Mouse (Mus musculus) MEL (cell line): Measurements from ENCODE around the gene Fyn. TPM values are rescaled to one million over a fixed set of nuclear protein-coding genes. Genes with fewer than 3 reads are reported as not detected.

Source experiments
- DNase-seq: peaks from one replicate; pipeline ENCODE4 v3.0.0; 2011; ENCODE audit warnings: low read depth, low spot score
- H3K27ac ChIP-seq: 2 replicates; pipeline ENCODE4 v1.5.1; 2012; ENCODE audit warnings: low read depth, mild to moderate bottlenecking, control low read depth, low read length, moderate library complexity; ENCODE audit not compliant: control insufficient read depth
- H3K27me3 ChIP-seq, 2 experiments: fragments of 150-350 bp in 1 of 2; sonication (generic) in 1 of 2; 2 replicates each; pipeline ENCODE4 v1.6.1; 2012; ENCODE audit warnings: low read length in 2 of 2, mild to moderate bottlenecking in 2 of 2, improper control_type of control experiment in 1 of 2, moderate library complexity in 1 of 2; ENCODE audit not compliant: insufficient read depth in 2 of 2, control insufficient read depth in 1 of 2
- H3K36me3 ChIP-seq, 2 experiments: 2 replicates each; pipeline ENCODE4 v1.6.1; 2012 to 2014; ENCODE audit warnings: low read length in 2 of 2, improper control_type of control experiment in 1 of 2, inconsistent platforms in 1 of 2, mild to moderate bottlenecking in 1 of 2; ENCODE audit not compliant: insufficient read depth in 2 of 2, control insufficient read depth in 1 of 2
- H3K4me1 ChIP-seq, 2 experiments: fragments of 150-350 bp in 1 of 2; sonication (generic) in 1 of 2; 2 replicates each; pipeline ENCODE4 v1.6.1; 2012; ENCODE audit warnings: low read length in 2 of 2, improper control_type of control experiment in 1 of 2, mild to moderate bottlenecking in 1 of 2; ENCODE audit not compliant: insufficient read depth in 2 of 2, control insufficient read depth in 1 of 2
- H3K4me3 ChIP-seq, 2 experiments: fragments of 150-350 bp in 1 of 2; sonication (generic) in 1 of 2; 2 replicates each; pipeline ENCODE4 v1.5.1; 2012; ENCODE audit warnings: low read depth in 2 of 2, low read length in 2 of 2, mild to moderate bottlenecking in 2 of 2, moderate library complexity in 2 of 2, control low read depth in 1 of 2, improper control_type of control experiment in 1 of 2; ENCODE audit not compliant: control insufficient read depth in 1 of 2, insufficient read depth in 1 of 2
- H3K79me2 ChIP-seq: 2 replicates; pipeline ENCODE4 v1.6.1; 2012; ENCODE audit warnings: mild to moderate bottlenecking, low read length, moderate library complexity; ENCODE audit not compliant: control insufficient read depth, poor library complexity, insufficient read depth
- H3K9ac ChIP-seq: 2 replicates; pipeline ENCODE4 v1.6.1; 2012; ENCODE audit warnings: low read depth, mild to moderate bottlenecking, control low read depth, low read length, moderate library complexity; ENCODE audit not compliant: control insufficient read depth, poor library complexity, severe bottlenecking
- H3K9me3 ChIP-seq: fragments of 150-350 bp; sonication (generic); replicated peaks from 2 replicates; pipeline ENCODE4 v1.6.1; 2012; ENCODE audit warnings: mild to moderate bottlenecking, low read length, improper control_type of control experiment, moderate library complexity; ENCODE audit not compliant: insufficient read depth
- CHD1 ChIP-seq: IDR thresholded peaks from 2 replicates; pipeline ENCODE4 v1.6.1; 2012; ENCODE audit warnings: low read depth, mild to moderate bottlenecking, inconsistent platforms, low read length, improper control_type of control experiment
- CHD2 ChIP-seq: IDR thresholded peaks from 2 replicates; pipeline ENCODE4 v1.6.1; 2011; ENCODE audit warnings: low read length, improper control_type of control experiment
- E2F4 ChIP-seq: IDR thresholded peaks from 2 replicates; pipeline ENCODE4 v1.6.1; 2011; ENCODE audit warnings: low read depth, low read length, improper control_type of control experiment, borderline replicate concordance
- ELF1 ChIP-seq: IDR thresholded peaks from 2 replicates; pipeline ENCODE4 v1.6.1; 2014; ENCODE audit warnings: low read depth, mild to moderate bottlenecking, inconsistent platforms, low read length, improper control_type of control experiment, moderate library complexity
- EP300 ChIP-seq, 2 experiments: IDR thresholded peaks; 2 replicates each; pipeline ENCODE4 v1.6.1; 2011; ENCODE audit warnings: improper control_type of control experiment in 2 of 2, low read length in 2 of 2, low read depth in 1 of 2, mild to moderate bottlenecking in 1 of 2
- GABPA ChIP-seq: IDR thresholded peaks from 2 replicates; pipeline ENCODE4 v1.6.1; 2012; ENCODE audit warnings: low read depth, mild to moderate bottlenecking, inconsistent platforms, low read length, improper control_type of control experiment, moderate library complexity
- HCFC1 ChIP-seq: IDR thresholded peaks from 2 replicates; pipeline ENCODE4 v1.6.1; 2012; ENCODE audit warnings: low read depth, mild to moderate bottlenecking, inconsistent platforms, low read length, improper control_type of control experiment, moderate library complexity
- JUND ChIP-seq: IDR thresholded peaks from 2 replicates; pipeline ENCODE4 v1.6.1; 2011; ENCODE audit warnings: low read depth, mild to moderate bottlenecking, improper control_type of control experiment, low read length
- MAFK ChIP-seq: IDR thresholded peaks from 2 replicates; pipeline ENCODE4 v1.6.1; 2011; ENCODE audit warnings: low read depth, mild to moderate bottlenecking, low read length, improper control_type of control experiment, borderline replicate concordance
- MAX ChIP-seq: IDR thresholded peaks from 2 replicates; pipeline ENCODE4 v1.6.1; 2011; ENCODE audit warnings: low read length, improper control_type of control experiment
- MAZ ChIP-seq: IDR thresholded peaks from 2 replicates; pipeline ENCODE4 v1.6.1; 2012; ENCODE audit warnings: low read depth, mild to moderate bottlenecking, inconsistent platforms, low read length, improper control_type of control experiment
- MEF2A ChIP-seq: IDR thresholded peaks from 2 replicates; pipeline ENCODE4 v1.6.1; 2014; ENCODE audit warnings: low read depth, mild to moderate bottlenecking, inconsistent platforms, low read length, improper control_type of control experiment; ENCODE audit not compliant: poor library complexity, insufficient replicate concordance, severe bottlenecking; ENCODE audit errors: extremely low read depth
- MXI1 ChIP-seq: IDR thresholded peaks from 2 replicates; pipeline ENCODE4 v1.6.1; 2011; ENCODE audit warnings: mild to moderate bottlenecking, low read depth, low read length, improper control_type of control experiment
- MYB ChIP-seq: IDR thresholded peaks from 2 replicates; pipeline ENCODE4 v1.6.1; 2011; ENCODE audit warnings: mild to moderate bottlenecking, low read depth, low read length, improper control_type of control experiment
- POLR2A ChIP-seq, 2 experiments: IDR thresholded peaks; 2 replicates each; pipeline ENCODE4 v1.6.1; 2011 to 2012; ENCODE audit warnings: low read length in 2 of 2, mild to moderate bottlenecking in 2 of 2, control low read depth in 1 of 2, improper control_type of control experiment in 1 of 2, low read depth in 1 of 2, moderate library complexity in 1 of 2; ENCODE audit not compliant: control insufficient read depth in 1 of 2, insufficient read depth in 1 of 2, poor library complexity in 1 of 2
- POLR2AphosphoS2 ChIP-seq: IDR thresholded peaks from 2 replicates; pipeline ENCODE4 v1.6.1; 2011; ENCODE audit warnings: low read length, improper control_type of control experiment
- RCOR1 ChIP-seq: IDR thresholded peaks from 2 replicates; pipeline ENCODE4 v1.6.1; 2012; ENCODE audit warnings: low read depth, mild to moderate bottlenecking, inconsistent platforms, low read length, improper control_type of control experiment
- SMC3 ChIP-seq: IDR thresholded peaks from 2 replicates; pipeline ENCODE4 v1.6.1; 2011; ENCODE audit warnings: low read depth, low read length, improper control_type of control experiment
- TBP ChIP-seq: IDR thresholded peaks from 2 replicates; pipeline ENCODE4 v1.8.0; 2011; ENCODE audit warnings: low read depth, low read length, improper control_type of control experiment
- UBTF ChIP-seq: IDR thresholded peaks from 2 replicates; pipeline ENCODE4 v1.6.1; 2012; ENCODE audit warnings: low read depth, mild to moderate bottlenecking, inconsistent platforms, low read length, improper control_type of control experiment, moderate library complexity, borderline replicate concordance; ENCODE audit not compliant: insufficient read depth
- ZKSCAN1 ChIP-seq: IDR thresholded peaks from 2 replicates; pipeline ENCODE4 v1.6.1; 2012; ENCODE audit warnings: low read depth, mild to moderate bottlenecking, inconsistent platforms, low read length, improper control_type of control experiment, moderate library complexity
- ZMIZ1 ChIP-seq: IDR thresholded peaks from 2 replicates; pipeline ENCODE4 v1.6.1; 2012; ENCODE audit warnings: low read depth, mild to moderate bottlenecking, inconsistent platforms, low read length, improper control_type of control experiment, moderate library complexity
- ZNF384 ChIP-seq: IDR thresholded peaks from 2 replicates; pipeline ENCODE4 v1.6.1; 2012; ENCODE audit warnings: low read depth, mild to moderate bottlenecking, inconsistent platforms, low read length, improper control_type of control experiment
- polyA plus RNA-seq, 2 experiments: library from polyadenylated mRNA; stranded (reverse) in 1 of 2; unstranded in 1 of 2; fragments of >175 nt in 1 of 2; fragments of >200 nt in 1 of 2; gene quantifications; 2 replicates each; pipeline versions ENCODE4 v1.2.1 to v1.2.4; 2012; ENCODE audit warnings: low replicate concordance in 2 of 2, low read depth in 1 of 2; ENCODE audit not compliant: insufficient read length in 2 of 2, insufficient read depth in 1 of 2, missing spikeins in 1 of 2
- total RNA-seq: library from RNA; depleted of rRNA; stranded (reverse); fragments of 300-350 nt; gene quantifications from 2 replicates; pipeline ENCODE4 v1.2.3, GENCODE M21; 2012

Fyn gene
- total and polyA plus RNA-seq, 3 experiments: 0.03 TPM; not detected in 2

DNA sequence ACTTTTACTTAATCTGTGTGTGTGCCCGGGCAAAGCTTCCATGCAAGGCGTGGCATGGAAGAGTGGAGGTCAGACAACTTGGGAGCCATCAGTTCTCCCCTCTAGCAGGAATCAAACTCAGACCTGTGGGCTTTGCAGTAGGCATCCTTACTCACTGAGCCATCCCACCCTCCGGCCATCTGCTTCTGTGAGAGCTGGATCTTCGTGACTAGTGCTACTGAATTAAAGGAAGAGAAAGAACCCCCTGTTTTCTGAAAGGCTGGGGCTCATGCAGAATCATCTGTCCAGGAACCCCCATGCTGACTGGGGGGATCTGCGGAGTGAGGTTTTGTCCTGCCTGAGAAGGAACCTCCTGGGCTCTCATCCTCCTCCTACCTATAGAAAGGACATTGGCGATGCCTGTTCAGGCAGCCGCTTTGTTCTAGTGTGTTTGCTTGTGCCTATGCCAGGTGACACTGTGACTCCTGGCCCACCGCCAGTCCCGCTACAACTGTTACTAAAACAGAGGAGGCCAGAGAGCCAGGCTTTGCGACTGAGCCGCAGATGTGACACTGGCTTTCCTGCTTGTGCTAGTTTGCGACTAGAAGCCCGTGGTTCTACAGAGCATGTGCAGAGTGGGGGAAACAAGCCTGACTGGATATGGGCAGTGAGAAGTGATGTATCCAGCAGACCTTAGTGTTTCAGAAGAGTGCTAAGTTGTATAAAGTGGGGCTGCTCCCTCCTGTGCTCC, 133.5 kb downstream of the Fyn start:
- H3K27me3 ChIP-seq: no peaks in the 10 kb centered on the region
- no peak overlapping the region for H3K9ac ChIP-seq
- H3K4me3 ChIP-seq: no peak overlapping the region
- no peak for DNase-seq
- no peaks in the 10 kb centered on the region for H3K79me2 ChIP-seq
- no peak overlapping the region for H3K27ac ChIP-seq
- no peaks in the 10 kb centered on the region for H3K9me3 ChIP-seq
- TF ChIP-seq SMC3: no peak
- TF ChIP-seq GABPA: no peak
- no peak for TF ChIP-seq ZMIZ1
- no peak for TF ChIP-seq CHD1
- TF ChIP-seq CHD2: no peak
- TF ChIP-seq E2F4: no peak
- no peak for TF ChIP-seq POLR2A (IDR thresholded peaks at IDR 0.05; ENCODE audit: control insufficient read depth in 1 of 2, insufficient read depth in 1 of 2, low read depth in 1 of 2, low read length in 2 of 2, poor library complexity in 1 of 2)
- no peak for TF ChIP-seq ZNF384
- TF ChIP-seq HCFC1: no peak
- TF ChIP-seq UBTF: no peak
- no peak for TF ChIP-seq RCOR1
- TF ChIP-seq MAFK: no peak
- no peak for TF ChIP-seq EP300 (IDR thresholded peaks at IDR 0.05; ENCODE audit: low read depth in 1 of 2, low read length in 2 of 2)
- no peak for TF ChIP-seq MAZ
- TF ChIP-seq MAX: no peak
- no peak for TF ChIP-seq MYB
- no peak for TF ChIP-seq ZKSCAN1
- no peak for TF ChIP-seq MXI1
- TF ChIP-seq ELF1: no peak
- no peak for TF ChIP-seq MEF2A
- no peaks in the 10 kb centered on the region for H3K36me3 ChIP-seq
- H3K4me1 ChIP-seq: no peaks in the 10 kb centered on the region

DNA sequence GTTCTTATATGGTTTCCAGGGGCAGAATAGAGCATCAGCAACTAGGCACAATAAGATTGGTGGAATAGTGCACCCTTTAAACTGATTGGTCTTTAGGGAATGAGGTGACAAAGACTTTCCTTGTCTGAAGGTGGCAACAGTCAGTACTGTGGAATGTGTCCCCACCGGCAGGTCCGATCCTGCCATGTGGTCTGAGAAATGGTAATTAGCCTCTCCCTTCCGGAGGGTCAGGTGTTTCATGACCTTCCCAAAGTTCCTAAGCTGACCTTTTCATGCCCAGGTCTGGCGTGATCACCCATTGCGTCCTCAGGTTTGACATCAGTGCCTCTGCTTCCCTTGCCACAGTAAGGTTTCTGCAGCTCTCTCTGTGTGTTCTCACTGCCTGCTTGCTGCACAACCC, 134.7 kb downstream of the Fyn start:
- no peak overlapping the region for H3K27ac ChIP-seq
- H3K36me3 ChIP-seq: no peaks in the 10 kb centered on the region
- no peaks in the 10 kb centered on the region for H3K27me3 ChIP-seq
- TF ChIP-seq MEF2A (no peak), UBTF (no peak), SMC3 (no peak), JUND (no peak), MAZ (no peak), TBP (no peak), POLR2AphosphoS2 (no peak), POLR2A (IDR thresholded peaks at IDR 0.05; ENCODE audit: control insufficient read depth in 1 of 2, insufficient read depth in 1 of 2, low read depth in 1 of 2, low read length in 2 of 2, poor library complexity in 1 of 2) (no peak)
- H3K79me2 ChIP-seq: no peaks in the 10 kb centered on the region
- H3K4me1 ChIP-seq: no peaks in the 10 kb centered on the region
- no peak overlapping the region for H3K4me3 ChIP-seq
- no peak overlapping the region for H3K9ac ChIP-seq
- DNase-seq: no peak
- no peaks in the 10 kb centered on the region for H3K9me3 ChIP-seq
